11 mouse cellular contexts compared by ENCODE assay signal in genomic region chr9:41585012-41585411, GRCm38 (mm10).
DNase-seq lines count a peak whose midpoint lies in the region; ATAC-seq and TF ChIP-seq lines count a peak whose summit lies in the region.
"Had no signal": no experiment of that assay in that cellular context is flagged by ENCODE, and none has a peak within 500 bp of the region (broad histone marks: within the 10 kb centered on the region; RNA-seq: fewer than 3 reads in every experiment).

No protein-coding gene starts in this region.

- no peak for TF ChIP-seq POLR2A in limb, embryonic 14.5 days (IDR thresholded peaks at IDR 0.05; ENCODE audit: borderline replicate concordance, extremely low read depth, insufficient read depth, insufficient read length)

- H3K4me3 ChIP-seq in gastrocnemius, adult 2 months, result peak overlapping the region; percentile 81
- H3K4me3 ChIP-seq in limb, embryonic 14.5 days (replicated peaks; ENCODE audit: low read length), result peak overlapping the region; percentile 64
- peak overlapping the region; percentile 20 for H3K4me3 ChIP-seq in stomach, postnatal 0 days (ENCODE audit: low read depth, low read length)

- peak overlapping the region; percentile 81 for H3K9ac ChIP-seq in limb, embryonic 14.5 days (ENCODE audit: low read depth, low read length, severe bottlenecking)
- no peak overlapping the region for H3K9ac ChIP-seq in stomach, postnatal 0 days (ENCODE audit: low read length)

- no peaks in the 10 kb centered on the region for H3K27me3 ChIP-seq in limb, embryonic 14.5 days (ENCODE audit: control insufficient read depth, insufficient read depth, low read length)
- no peaks in the 10 kb centered on the region for H3K27me3 ChIP-seq in stomach, postnatal 0 days (ENCODE audit: control insufficient read depth, insufficient read depth, low read length)

- H3K9me3 ChIP-seq in limb, embryonic 14.5 days (ENCODE audit: control insufficient read depth, low read length), result no peaks in the 10 kb centered on the region
- H3K9me3 ChIP-seq in stomach, postnatal 0 days (ENCODE audit: control insufficient read depth, low read length), result no peaks in the 10 kb centered on the region

- no peak for ATAC-seq in limb, embryonic 14.5 days (ENCODE audit: low FRiP score, low read depth)
- ATAC-seq in stomach, postnatal 0 days (ENCODE audit: low FRiP score, low TSS enrichment), result no peak

- peak overlapping the region; percentile 62 for H3K4me2 ChIP-seq in limb, embryonic 14.5 days (replicated peaks; ENCODE audit: low read depth, low read length, severe bottlenecking)
- peak overlapping the region; percentile 46 for H3K4me2 ChIP-seq in stomach, postnatal 0 days (replicated peaks; ENCODE audit: low read depth)

- no peak for TF ChIP-seq CTCF in gastrocnemius, adult 2 months (IDR thresholded peaks at IDR 0.05)
- TF ChIP-seq CTCF in stomach, postnatal 0 days (IDR thresholded peaks at IDR 0.05; ENCODE audit: low read depth), result no peak

- H3K27ac ChIP-seq in gastrocnemius, adult 2 months, result peak overlapping the region; percentile 86
- H3K27ac ChIP-seq in limb, embryonic 14.5 days (replicated peaks; ENCODE audit: low read depth, low read length), result peak overlapping the region; percentile 94
- no peak overlapping the region for H3K27ac ChIP-seq in stomach, postnatal 0 days (replicated peaks)

- no peak for TF ChIP-seq EP300 in stomach, postnatal 0 days (optimal IDR thresholded peaks at IDR 0.05)

- no peak for DNase-seq in gastrocnemius, adult 2 months
- DNase-seq in gastrocnemius, postnatal 25 days, result no peak
- DNase-seq in retina, postnatal 1 day, result peak; percentile 3
- DNase-seq in retina, embryonic 14.5 days (ENCODE audit: low spot score), result no peak
- no peak for DNase-seq in limb, embryonic 14.5 days (ENCODE audit: low spot score)
- no peak for DNase-seq in stomach, postnatal 0 days (ENCODE audit: low spot score)
- no peak for DNase-seq in adrenal gland, postnatal 36 days
- no peak for DNase-seq in thymus, postnatal 4 days
- DNase-seq: kidney, postnatal 25 days; lung, postnatal 10 days; right cerebral cortex, postnatal 4 days had no signal

- peaks cover 31% of the 10 kb centered on the region for H3K4me1 ChIP-seq in limb, embryonic 14.5 days (ENCODE audit: control insufficient read depth, insufficient read depth, low read length)
- H3K4me1 ChIP-seq in stomach, postnatal 0 days (replicated peaks; ENCODE audit: control insufficient read depth, insufficient read depth), result no peaks in the 10 kb centered on the region; the same call in 1 of the 2 replicates

- WGBS in limb, embryonic 14.5 days, result 14% methylated on average over 7 of the region's 7 CpGs
- 22% methylated on average over 7 of the region's 7 CpGs for WGBS in stomach, postnatal 0 days

- intact Hi-C loops in gastrocnemius, adult 2 months (cut with DNase I), result no loop called here

- H3K36me3 ChIP-seq in limb, embryonic 14.5 days (ENCODE audit: control insufficient read depth, insufficient read depth, low read length), result peaks cover 45% of the 10 kb centered on the region
- H3K36me3 ChIP-seq in stomach, postnatal 0 days (ENCODE audit: control insufficient read depth, insufficient read depth, low read length), result no peaks in the 10 kb centered on the region; the same call in 1 of the 2 replicates

Comparison
In these comparisons a context has a peak if more than half of its experiments do, and no peak if none do; other contexts are left out.
1. H3K4me3 ChIP-seq: peak in every context shown above with its lines; median percentile 81 in gastrocnemius, adult 2 months; 64 in limb, embryonic 14.5 days; 20 in stomach, postnatal 0 days.